Mouse (Mus musculus) liver, embryonic 11.5 days (tissue): Measurements from ENCODE around the gene Ccdc24. TPM values are rescaled to one million over a fixed set of nuclear protein-coding genes. Genes with fewer than 3 reads are reported as not detected.

Source experiments
- ATAC-seq: fragments of 200-750 bp; cut with Nextera tagmentation; replicated peaks from 2 replicates; pipeline ENCODE4 v1.8.0; 2017; ENCODE audit warnings: moderate number of reproducible peaks, mild to moderate bottlenecking, moderate TSS enrichment, moderate library complexity; ENCODE audit not compliant: low FRiP score
- DNase-seq: peaks from one replicate; pipeline ENCODE4 v3.0.0-alpha.2; 2017; ENCODE audit warnings: low spot score
- H3K27ac ChIP-seq: fragments of 300-500 bp; sonication (generic); 2 replicates; pipeline ENCODE4 v1.5.1; 2014; ENCODE audit warnings: mild to moderate bottlenecking, low read depth, low read length, control low read depth
- H3K27me3 ChIP-seq: fragments of 300-500 bp; sonication (generic); replicated peaks from 2 replicates; pipeline ENCODE4 v1.6.1; 2014; ENCODE audit warnings: low read length, mixed read lengths; ENCODE audit not compliant: control insufficient read depth, insufficient read depth
- H3K36me3 ChIP-seq: fragments of 300-500 bp; sonication (generic); 2 replicates; pipeline ENCODE4 v1.6.1; 2014; ENCODE audit warnings: mild to moderate bottlenecking, low read length, moderate library complexity, mixed read lengths; ENCODE audit not compliant: control insufficient read depth, insufficient read depth
- H3K4me1 ChIP-seq: fragments of 300-500 bp; sonication (generic); replicated peaks from 2 replicates; pipeline ENCODE4 v1.6.1; 2014; ENCODE audit warnings: low read length, mixed read lengths; ENCODE audit not compliant: control insufficient read depth, insufficient read depth
- H3K4me2 ChIP-seq: fragments of 300-500 bp; sonication (generic); 2 replicates; pipeline ENCODE4 v1.6.1; 2014; ENCODE audit warnings: mild to moderate bottlenecking, control low read depth, moderate library complexity
- H3K4me3 ChIP-seq: fragments of 300-500 bp; sonication (generic); 2 replicates; pipeline ENCODE4 v1.5.1; 2014; ENCODE audit warnings: low read depth, low read length, control low read depth
- H3K9ac ChIP-seq: fragments of 300-500 bp; sonication (generic); 2 replicates; pipeline ENCODE4 v1.6.1; 2014; ENCODE audit warnings: low read depth, low read length, control low read depth
- H3K9me3 ChIP-seq: fragments of 300-500 bp; sonication (generic); 2 replicates; pipeline ENCODE4 v1.6.1; 2016; ENCODE audit warnings: low read length, inconsistent platforms, mixed read lengths; ENCODE audit not compliant: control insufficient read depth
- whole genome bisulfite sequencing: fragments of 180-500 bp; shearing (Covaris S2); extraction: QIAGEN DNeasy Blood & Tissue Kit; methylation state at CpG from one replicate; pipeline ENCODE4 v1.1.7; 2014; 5-methylcytosine and 5-hydroxymethylcytosine counted together
- polyA plus RNA-seq: library from polyadenylated mRNA; unstranded; fragments of >200 nt; fragmentation: Nextera tagmentation; extraction: Ambion mirVana; gene quantifications from 2 replicates; pipeline ENCODE4 v1.2.1, GENCODE M21; 2014

Ccdc24 gene
- polyA plus RNA-seq, 1 experiment from 2014 or later, result 1.5 TPM

DNA sequence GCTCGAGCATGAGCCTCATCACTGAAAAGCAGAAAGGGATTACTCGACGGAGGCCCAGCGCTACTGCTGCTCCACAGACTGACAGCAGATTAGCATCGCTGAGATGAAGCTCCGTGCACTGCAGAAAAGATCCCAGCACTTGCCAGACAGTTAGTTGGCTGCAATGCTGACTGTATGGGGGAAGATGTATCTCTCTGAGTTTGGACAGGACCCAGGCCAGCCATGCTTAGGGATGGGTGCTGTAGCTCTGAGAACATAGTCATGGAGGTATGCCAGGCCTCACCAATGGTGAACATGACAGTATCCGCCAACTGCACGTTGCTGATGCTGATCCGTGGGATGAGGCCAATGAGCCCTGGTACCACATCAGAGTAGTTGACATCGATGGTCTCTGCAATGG is 31.7 kb upstream of the Ccdc24 start:
- no peak overlapping the region for H3K4me2 ChIP-seq
- DNase-seq (no peak), ATAC-seq (no peak)
- H3K4me1 ChIP-seq, result no peaks in the 10 kb centered on the region
- no peak overlapping the region for H3K9ac ChIP-seq
- H3K27ac ChIP-seq, result no peak overlapping the region
- H3K4me3 ChIP-seq, result no peak overlapping the region
- 90% methylated on average over 10 of the region's 10 CpGs for WGBS
- peaks cover 49% of the 10 kb centered on the region for H3K36me3 ChIP-seq
- no peaks in the 10 kb centered on the region for H3K27me3 ChIP-seq
- H3K9me3 ChIP-seq, result no peaks in the 10 kb centered on the region

DNA sequence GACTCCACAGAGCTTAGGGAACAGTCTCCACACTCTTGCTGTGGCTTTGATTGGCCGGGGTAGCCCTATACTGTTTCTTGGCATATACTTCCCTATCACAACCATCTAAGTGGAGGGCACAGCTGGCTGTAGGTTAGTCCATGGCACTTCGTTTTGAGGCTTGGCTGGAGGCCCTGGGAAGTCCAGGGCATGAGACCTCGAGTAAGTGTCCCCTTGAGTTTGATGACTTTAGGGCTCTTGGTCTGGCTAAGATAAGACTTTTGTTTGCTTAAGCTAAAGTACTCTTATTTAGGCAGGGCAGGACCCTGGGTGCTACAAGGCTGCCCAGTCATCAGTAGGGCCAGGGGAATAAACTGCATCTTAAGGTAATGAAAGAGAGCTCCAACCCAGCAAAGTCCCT is 25.8 kb upstream of the Ccdc24 start:
- Histone ChIP-seq H3K27ac (no peak overlapping the region), H3K36me3 (peaks cover 29% of the 10 kb centered on the region), H3K27me3 (no peaks in the 10 kb centered on the region), H3K4me2 (no peak overlapping the region), H3K4me1 (no peaks in the 10 kb centered on the region), H3K9ac (no peak overlapping the region), H3K9me3 (no peaks in the 10 kb centered on the region), H3K4me3 (no peak overlapping the region)
- no peak for DNase-seq
- ATAC-seq, result no peak
- 71% methylated on average over 3 of the region's 3 CpGs for WGBS

DNA sequence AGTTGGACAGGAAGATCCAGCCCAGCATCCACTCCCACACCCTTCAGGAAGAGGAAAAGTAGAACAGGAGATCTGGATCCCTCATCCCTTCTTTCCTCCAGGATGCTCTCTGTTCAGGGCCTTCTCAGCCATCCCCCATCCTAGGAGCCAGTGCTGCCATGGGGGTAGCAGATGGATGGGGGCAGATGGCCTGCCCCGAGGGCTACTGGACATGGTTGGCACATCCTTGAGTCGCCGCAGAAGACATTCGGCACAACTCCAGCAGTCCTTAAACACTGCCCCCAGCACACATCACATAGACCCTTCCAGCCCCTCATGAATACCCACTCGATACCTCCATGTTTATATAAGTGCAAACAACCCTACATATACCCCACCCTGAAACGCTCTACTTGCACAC is 23.7 kb upstream of the Ccdc24 start:
- no peak for DNase-seq
- Histone ChIP-seq H3K4me1 (peaks cover 4% of the 10 kb centered on the region), H3K36me3 (peaks cover 18% of the 10 kb centered on the region; the same call in 1 of the 2 replicates), H3K4me3 (no peak overlapping the region), H3K9me3 (no peaks in the 10 kb centered on the region), H3K27me3 (no peaks in the 10 kb centered on the region), H3K9ac (no peak overlapping the region), H3K4me2 (no peak overlapping the region), H3K27ac (no peak overlapping the region)
- ATAC-seq, result no peak
- 94% methylated on average over 6 of the region's 6 CpGs for WGBS

DNA sequence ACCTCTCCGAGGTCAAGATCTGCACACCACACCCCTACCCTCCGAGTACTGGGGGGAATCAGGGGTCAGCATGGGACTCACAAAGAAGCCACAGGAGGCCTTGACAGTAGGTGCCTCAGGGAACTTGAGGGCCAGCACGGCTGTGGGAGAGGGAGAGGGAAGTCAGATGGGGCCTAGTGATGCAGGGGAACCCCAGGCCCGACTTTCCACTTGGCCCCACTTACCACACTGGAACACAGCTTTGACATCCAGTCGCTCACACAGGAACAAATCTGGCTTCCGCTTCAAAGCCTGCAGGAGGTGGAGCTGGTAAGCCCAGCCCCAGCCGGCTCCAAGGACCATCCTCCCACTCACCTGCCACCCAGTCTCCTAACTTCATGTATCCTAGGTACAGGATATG is 23.0 kb upstream of the Ccdc24 start:
- ATAC-seq (no peak), DNase-seq (no peak)
- Histone ChIP-seq H3K27ac (no peak overlapping the region), H3K4me2 (no peak overlapping the region), H3K9ac (no peak overlapping the region), H3K27me3 (no peaks in the 10 kb centered on the region), H3K9me3 (no peaks in the 10 kb centered on the region), H3K4me1 (peaks cover 7% of the 10 kb centered on the region), H3K36me3 (peaks cover 14% of the 10 kb centered on the region), H3K4me3 (no peak overlapping the region)
- 79% methylated on average over 7 of the region's 7 CpGs for WGBS

DNA sequence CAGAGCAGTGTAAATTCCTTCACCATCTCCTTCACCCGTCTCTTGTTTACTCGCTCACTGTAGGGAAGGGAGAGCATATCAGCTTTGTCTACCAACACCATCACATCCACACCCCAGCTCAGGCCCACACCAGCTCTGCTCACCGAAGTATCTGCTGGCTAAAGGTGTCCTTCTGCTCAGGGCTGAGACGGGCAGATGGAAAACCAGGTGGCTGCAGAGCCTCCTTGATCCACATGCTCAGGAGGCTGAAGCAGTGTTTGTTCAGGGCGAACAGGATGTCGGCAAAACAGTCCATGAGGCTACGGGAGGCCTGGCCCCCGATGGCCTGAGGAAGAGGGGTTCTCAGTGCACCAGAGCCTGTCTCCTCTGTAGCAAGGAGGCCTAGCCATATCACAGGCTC is 22.2 kb upstream of the Ccdc24 start:
- no peak overlapping the region for H3K4me2 ChIP-seq
- peaks cover 17% of the 10 kb centered on the region for H3K36me3 ChIP-seq
- H3K9me3 ChIP-seq, result no peaks in the 10 kb centered on the region
- H3K27ac ChIP-seq, result no peak overlapping the region
- H3K4me1 ChIP-seq, result peaks cover 7% of the 10 kb centered on the region
- 88% methylated on average over 8 of the region's 8 CpGs for WGBS
- H3K9ac ChIP-seq, result no peak overlapping the region
- no peak overlapping the region for H3K4me3 ChIP-seq
- ATAC-seq (no peak), DNase-seq (no peak)
- H3K27me3 ChIP-seq, result no peaks in the 10 kb centered on the region

DNA sequence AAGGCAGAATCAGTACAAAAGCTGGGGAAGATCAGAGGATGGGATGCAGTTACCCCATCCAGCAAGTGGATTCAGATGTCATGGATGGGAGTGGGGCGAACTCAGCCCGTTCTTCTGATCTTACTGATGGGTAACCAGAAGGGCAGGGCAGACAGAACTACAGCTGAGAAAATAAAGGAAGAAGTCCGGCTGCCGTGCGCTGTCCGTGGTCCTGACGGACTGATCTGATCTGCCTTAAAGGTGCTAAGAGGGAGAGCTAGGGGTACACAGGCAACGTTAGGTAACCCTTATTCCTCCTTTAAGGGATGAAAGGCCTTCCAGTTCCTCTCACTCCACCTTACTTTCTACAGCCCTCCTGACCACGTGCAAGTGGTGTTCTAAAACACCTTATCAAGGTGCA is 21.0 kb upstream of the Ccdc24 start:
- no peaks in the 10 kb centered on the region for H3K27me3 ChIP-seq
- WGBS, result 26% methylated on average over 9 of the region's 9 CpGs
- H3K36me3 ChIP-seq, result peaks cover 11% of the 10 kb centered on the region
- H3K4me3 ChIP-seq, result no peak overlapping the region
- H3K9ac ChIP-seq, result no peak overlapping the region
- no peak overlapping the region for H3K27ac ChIP-seq
- H3K4me2 ChIP-seq, result no peak overlapping the region
- DNase-seq (peak; percentile 70), ATAC-seq (no peak)
- H3K4me1 ChIP-seq, result peaks cover 7% of the 10 kb centered on the region
- H3K9me3 ChIP-seq, result no peaks in the 10 kb centered on the region

DNA sequence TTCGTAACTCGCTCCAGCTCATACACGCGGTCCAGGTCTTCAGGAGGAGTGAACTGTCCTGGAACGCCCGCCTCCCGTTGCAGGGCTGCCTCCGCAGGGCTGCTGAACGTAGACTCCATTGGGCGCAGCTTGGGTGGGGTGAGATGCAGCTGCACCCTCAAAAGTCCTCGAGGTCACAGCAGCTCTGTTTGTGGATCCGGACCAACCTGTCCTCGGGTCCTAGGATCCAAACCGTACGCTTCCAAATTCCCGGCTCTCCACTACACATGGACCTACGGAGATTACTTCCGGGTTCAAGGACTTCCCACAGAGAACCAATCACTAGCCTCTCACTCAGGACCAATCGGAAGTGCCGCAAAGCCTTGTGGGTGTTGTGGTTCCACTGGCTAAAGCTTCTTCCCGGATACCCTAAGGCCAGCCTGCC is 19.4 kb upstream of the Ccdc24 start, which contains the start of gene Dph2:
Dph2 (minus strand) TSS at position 295 of the 424 bp plus-strand sequence.
- Histone ChIP-seq H3K9ac (peak within 1 kb of the TSS; percentile 65), H3K4me1 (peaks cover 13% of the 10 kb centered on the region), H3K4me3 (peak within 1 kb of the TSS; percentile 72), H3K27me3 (no peaks in the 10 kb centered on the region), H3K4me2 (peak within 1 kb of the TSS; percentile 80), H3K36me3 (peaks cover 11% of the 10 kb centered on the region), H3K9me3 (no peaks in the 10 kb centered on the region), H3K27ac (no peak within 1 kb of the TSS)
- WGBS, result under 1% methylated on average over 21 of the region's 21 CpGs
- ATAC-seq, result peak; percentile 81
- DNase-seq, result peak; percentile 76

DNA sequence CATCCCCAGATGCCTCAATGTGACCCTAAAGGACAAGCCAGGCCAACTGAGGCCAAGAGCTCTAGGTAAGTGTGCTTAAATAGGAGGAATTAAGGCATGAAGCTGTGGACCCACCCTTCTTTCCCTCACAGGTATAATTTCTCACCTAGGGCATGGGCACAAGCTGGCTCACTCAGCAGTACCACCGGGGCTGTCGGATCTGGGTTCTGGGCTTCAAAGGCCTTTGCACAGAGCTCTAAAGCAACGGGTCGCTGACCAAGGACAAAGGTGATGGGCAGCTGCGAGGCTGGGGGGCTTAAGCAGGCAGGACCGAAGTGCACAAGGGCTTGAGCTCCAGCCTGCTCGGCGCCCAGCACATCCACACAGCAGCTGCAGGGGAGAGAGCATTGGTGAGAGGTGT is 18.4 kb upstream of the Ccdc24 start:
- Histone ChIP-seq H3K36me3 (peaks cover 11% of the 10 kb centered on the region), H3K4me3 (peak overlapping the region; percentile 72), H3K4me2 (peak overlapping the region; percentile 80), H3K9me3 (no peaks in the 10 kb centered on the region), H3K27me3 (no peaks in the 10 kb centered on the region), H3K9ac (peak overlapping the region; percentile 65), H3K27ac (no peak overlapping the region), H3K4me1 (peaks cover 22% of the 10 kb centered on the region)
- DNase-seq (no peak), ATAC-seq (no peak)
- WGBS, result 88% methylated on average over 8 of the region's 8 CpGs

DNA sequence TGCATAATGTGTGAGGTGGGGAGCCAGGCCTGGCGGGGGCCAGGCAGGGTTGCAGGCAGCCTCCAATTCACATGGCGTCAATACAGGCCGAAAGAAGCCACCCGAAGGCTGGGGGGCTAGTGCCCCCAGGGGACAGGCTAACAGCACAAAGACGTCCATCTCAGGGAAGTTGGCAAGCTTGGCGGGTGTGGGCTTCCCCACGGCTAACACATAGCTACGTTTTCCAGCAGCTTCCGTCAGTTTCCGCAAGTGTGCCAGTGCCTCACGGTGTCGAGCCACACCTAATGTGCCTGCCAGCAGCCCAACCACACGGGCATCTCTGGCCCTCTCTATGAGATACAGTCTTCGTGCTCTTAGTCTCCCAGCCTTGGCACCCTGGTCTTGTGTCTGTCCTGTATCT is 17.7 kb upstream of the Ccdc24 start:
- Histone ChIP-seq H3K4me3 (0 out of 2 replicates have a peak overlapping the region, but pooled peaks have one; percentile 17), H3K4me2 (no peak overlapping the region), H3K27ac (no peak overlapping the region), H3K9me3 (no peaks in the 10 kb centered on the region), H3K36me3 (peaks cover 14% of the 10 kb centered on the region), H3K27me3 (no peaks in the 10 kb centered on the region), H3K4me1 (peaks cover 22% of the 10 kb centered on the region), H3K9ac (no peak overlapping the region)
- no peak for DNase-seq
- no peak for ATAC-seq
- 90% methylated on average over 14 of the region's 14 CpGs for WGBS
